Mouse (Mus musculus) cerebellum, postnatal 4 days (tissue): ENCODE data around the gene Acox3.
"Not testable (repeated sequence)": the region's sequence is repeated elsewhere in the genome, so short reads cannot be mapped to it uniquely, and the experiment has no call there.

Experiments used
- DNase-seq, 2 experiments: peaks; one replicate each; pipeline ENCODE4 v3.0.0; 2022; ENCODE audit warnings: low spot score in 2 of 2, mixed read lengths in 1 of 2

The Acox3 gene

DNA sequence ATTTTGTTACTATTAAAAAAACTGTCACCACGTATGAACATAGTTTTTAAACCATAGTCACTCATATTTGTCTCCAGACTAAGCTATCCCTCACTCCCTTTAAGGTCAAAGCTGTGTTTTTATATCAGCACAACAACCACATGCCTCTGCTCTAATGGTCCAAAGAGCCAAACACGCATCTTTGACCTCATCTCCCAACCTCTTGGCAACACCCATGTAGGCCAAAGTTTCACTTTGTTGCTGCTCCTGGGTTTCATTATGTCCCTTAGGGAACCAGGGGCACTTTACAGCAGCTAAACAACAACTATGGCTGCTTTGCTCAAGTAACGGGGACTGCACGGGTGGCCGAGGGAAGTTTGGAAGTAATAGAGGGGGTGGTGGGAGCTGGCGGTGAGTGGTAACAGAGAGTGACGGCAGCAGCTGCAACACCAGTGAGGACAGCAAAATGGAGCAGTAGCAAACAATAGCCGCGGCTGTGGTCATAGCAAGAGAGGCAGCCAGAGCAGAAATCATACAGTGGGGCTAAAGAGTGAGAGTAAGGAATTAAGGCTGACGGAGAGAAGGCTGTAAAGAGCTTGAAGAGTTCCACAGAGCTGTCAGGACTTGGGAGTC lies 6.3 kb upstream of the Acox3 start:
- no peak for DNase-seq

DNA sequence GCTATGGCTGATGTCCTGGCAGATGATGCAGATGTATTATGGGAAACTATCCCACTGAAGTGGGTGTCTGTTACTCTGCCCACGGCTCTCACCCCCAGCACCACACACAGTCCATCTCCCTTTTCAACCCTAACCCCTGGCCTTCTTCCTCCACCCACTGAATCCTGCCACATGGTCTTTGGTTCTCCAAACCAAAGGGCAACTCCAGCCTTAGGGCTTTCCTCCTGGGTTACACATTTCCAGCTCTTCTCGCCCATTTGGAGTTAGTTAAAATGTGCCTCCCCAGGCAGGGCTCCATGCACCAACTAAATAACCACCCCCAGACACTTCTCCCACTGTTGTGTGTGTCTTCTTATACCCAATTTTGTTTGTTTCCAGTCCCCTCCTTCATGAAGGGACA lies 4.4 kb upstream of the Acox3 start:
- no peak for DNase-seq

- DNase-seq: no peak
These were observed 3.5 kb upstream of the Acox3 start for GRCm38 (mm10) chr5:35579247-35579893.

- DNase-seq: no peak
These were observed 2.5 kb upstream of the Acox3 start for GRCm38 (mm10) chr5:35580156-35580922.

DNA sequence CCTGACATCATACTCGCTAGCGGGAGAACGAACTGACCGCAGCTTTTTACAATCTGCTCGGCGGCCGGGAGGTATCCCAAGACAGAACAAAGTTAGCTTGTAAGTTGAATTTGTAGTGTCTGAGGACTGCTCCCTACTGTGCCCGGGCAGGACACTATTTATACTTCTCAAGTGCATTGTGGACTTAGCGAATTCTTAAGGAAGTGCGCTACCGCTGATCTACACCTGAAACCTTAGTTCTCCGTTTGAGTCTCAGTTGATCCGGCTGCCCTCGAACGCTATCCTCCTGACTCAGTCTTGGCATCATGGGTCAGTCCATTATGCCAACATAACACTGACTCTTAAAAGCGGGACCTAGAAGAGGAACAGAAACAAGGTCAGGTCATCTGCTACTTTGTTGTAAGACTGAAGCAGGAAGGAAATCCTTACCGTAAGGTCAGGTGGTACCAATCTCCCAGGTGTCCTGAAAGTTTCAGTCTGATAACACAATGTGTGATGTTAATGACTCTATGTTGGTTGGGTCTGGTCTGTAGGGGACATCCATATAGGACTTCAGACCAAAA lies 462 bp downstream of the Acox3 start:
- no peak for DNase-seq

DNA sequence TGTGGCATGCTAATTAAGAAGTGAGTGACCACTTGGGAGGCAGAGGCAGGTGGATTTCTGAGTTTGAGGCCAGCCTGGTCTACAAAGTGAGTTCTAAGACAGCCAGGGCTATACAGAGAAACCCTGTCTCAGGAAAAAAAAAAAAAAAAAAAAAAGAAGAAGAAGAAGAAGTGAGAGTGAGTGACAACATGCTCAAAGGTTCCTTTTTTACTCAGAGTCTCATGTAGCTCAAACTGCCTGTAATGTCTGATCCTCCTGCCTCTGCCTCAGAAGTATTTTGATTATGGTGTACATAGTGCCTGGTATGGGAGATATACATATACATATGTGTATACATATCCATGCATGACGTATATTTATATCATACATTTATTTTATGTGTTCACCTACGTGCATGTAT lies 1.4 kb downstream of the Acox3 start:
- DNase-seq: not testable (repeated sequence)

DNA sequence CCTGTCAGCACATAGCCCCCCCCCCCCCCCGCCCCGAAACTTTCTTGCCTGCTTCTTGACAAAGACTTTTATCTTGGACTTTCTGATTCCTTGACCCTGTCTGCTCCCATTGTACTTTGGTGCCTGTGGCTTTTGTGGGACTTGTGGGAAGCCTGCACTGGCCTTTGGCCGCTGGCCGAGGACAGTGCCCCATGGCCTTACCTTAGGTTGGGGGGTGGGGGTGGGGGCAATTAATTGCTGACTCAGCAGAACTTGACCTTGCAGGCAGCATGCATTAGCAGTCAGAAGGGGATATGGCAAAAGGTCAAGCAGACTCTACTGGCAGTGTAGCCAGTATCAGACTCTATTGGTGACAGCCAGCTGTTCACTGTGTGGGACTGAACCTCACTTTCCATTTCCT lies 8.7 kb downstream of the Acox3 start:
- DNase-seq: no peak

DNA sequence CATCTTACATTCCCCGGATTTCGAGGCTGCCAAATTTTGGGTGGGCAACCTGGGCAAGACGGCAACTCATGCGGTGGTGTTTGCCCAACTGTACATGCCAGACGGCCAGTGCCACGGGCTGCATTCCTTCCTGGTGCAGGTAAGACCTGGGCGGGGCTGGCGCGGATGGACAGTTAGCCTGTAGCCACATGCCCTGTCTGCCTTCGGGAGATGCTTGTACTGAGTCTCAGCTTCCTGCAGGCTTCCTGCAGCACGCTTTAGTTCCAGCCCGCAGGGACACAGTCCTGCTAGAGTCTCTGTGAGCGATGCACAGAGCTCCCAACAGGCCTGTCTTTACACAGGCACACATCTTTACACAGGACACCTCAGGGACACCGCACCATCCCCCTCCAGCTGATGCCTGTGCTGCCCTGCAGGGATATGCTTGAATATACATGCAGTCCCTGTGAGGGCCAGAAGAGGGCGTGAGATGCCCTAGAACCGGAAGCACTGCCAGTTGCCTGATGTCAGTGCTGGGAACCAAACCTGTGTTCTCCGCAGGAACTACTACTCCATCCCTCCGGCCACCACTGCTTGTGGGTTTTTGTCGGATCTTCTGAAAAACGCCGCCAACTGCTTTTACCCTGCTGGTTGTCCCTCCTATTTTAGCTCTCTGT lies 9.4 kb downstream of the Acox3 start:
- no peak for DNase-seq

- DNase-seq: no peak
These were observed 10.0 kb downstream of the Acox3 start for GRCm38 (mm10) chr5:35592824-35593223.

DNA sequence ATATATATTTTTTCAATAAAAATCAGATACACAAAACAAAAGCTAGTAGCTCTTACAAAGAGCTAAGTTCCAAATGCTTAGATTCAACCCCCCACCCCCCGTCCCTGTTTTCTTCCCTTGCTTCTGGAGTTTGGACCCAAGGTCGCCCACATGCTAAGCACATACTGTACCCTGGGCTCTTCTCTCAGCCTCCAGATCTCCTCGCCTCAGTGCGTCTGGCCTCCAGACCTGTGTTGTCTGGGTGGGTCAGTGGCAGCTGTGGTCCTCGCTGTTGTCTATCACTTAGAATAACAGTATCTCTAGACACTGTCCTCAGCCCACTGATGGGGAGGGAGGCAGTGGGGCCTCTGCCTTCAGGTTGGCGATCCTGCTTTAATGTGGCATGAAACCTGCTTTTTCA lies 10.4 kb downstream of the Acox3 start:
- DNase-seq: no peak

DNA sequence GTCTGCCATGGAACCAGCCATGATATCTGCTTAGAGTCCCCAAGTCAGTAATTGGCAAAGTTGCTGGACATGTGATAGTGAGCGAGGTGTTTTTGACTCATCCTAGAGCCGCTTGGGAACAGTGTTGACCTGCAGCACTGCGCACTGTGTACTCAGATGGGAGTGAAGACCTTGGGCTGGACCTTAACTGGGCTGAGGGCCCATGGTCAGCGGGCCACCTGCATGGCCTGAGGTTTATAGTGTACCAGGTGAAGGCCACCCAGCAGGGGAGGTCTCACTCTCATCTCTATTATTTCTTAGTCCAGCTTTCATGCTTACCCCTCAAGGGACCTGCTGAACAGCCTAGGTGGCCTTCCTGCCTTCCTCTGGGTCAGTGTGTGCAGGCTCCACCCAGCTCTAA lies 11.9 kb downstream of the Acox3 start:
- DNase-seq: no peak

GRCm38 (mm10) chr5:35595706-35596105 lies 12.9 kb downstream of the Acox3 start:
- peak; percentile 57 to 80 for DNase-seq

DNA sequence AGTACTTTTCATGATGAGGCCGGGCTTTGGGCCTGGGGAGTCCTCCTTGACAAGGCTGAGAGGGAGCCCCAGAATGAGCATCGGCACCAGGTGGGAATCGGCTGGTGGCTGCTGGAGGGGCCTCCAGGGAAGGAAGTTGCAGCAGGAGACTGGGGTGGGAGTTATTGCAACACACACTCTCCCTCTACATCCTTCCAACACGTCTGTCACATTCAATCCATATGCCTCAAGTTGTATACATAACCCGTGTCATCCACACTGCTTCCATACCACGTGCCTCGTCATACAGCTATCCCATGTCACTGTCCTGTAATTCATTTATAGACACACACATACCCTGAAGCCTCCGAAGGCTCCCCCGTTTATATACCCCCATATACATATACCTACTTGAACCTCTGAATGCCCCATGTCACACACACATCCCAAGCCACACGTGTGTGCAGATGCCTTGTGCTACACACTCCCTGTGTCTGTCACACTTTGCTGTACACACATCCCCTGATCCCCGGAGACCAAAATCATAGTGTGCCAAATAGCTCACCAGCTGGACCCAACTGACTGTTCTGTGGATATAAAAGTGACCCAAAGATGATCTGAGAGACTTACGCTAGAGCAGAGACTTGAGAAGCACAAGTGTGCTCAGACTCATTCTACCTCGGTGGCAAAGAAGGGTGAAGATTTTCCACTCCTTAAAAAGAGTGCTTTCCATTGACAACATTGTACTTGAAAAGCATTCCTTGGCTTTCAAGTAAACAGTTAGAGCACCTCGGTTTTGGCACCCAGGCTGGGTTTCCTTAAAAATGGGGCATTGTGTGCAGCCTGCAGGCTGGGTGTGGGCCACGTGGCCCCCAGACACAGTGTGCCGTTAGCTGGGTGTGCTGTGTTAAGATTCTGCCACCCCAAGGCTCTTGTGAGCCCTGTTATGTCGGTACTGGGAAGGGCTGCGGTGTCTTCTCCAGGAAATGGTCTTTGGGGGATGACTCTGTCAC lies 13.6 kb downstream of the Acox3 start:
- DNase-seq: no peak

DNA sequence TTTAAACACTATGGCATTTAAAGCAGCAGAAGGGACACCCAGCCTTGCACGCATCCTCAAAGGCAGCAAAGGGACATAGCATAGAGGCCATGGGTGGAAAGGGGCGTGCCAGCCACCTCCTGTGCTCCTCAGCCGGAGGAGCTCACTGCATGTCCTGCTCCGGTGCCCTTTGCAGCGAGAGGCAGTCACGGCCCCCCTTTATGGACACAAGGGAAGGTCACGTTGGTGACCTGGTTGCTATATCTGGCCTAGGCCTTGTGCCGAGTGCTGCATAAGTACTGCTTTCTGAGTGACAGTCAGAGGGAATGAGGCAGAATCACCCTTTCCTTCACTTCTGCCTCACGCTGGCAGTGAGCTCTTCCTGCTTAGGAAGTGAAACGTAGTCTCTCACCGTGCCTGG lies 17.4 kb downstream of the Acox3 start:
- no peak for DNase-seq

DNA sequence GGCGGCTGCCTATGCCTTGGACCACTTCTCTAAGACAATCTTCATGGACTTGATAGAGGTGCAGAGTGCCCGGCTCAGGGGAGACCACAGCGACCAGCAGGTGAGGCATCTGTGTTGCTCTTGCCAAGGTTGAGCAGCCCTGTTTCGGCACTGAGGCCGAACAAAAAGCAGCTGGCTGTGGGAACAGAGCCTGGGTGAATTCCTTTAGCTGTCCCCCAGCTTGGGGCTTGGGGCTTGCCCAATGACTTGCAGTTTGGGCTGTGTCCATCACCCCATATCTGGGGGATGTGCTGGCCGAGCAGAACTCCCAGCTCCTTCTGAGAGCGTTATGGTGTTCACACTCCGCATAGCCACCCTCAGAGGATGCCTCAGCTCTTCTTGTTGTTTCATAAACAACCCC lies 18.7 kb downstream of the Acox3 start:
- DNase-seq: no peak

GRCm38 (mm10) chr5:35605355-35605754 lies 22.5 kb downstream of the Acox3 start:
- no peak for DNase-seq

DNA sequence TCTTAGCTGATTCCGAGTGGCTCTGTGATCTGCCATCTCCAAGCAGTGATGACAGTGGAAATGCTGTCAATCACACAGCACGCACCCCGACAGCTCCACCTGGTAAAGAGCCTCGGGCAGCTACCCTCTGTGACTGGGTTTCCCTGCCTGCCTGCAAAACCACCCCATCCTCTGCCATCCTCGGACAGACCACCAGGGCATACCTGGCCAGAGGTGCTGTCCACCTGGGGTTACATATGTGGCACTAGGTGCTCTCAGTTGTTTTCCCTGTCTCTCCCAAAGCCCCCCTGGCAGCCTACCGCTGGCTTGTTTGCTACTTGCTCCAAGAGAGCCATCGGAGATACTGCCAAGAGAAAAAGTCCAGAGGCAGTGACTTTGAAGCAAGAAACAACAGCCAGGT lies 24.0 kb downstream of the Acox3 start:
- DNase-seq: no peak

DNA sequence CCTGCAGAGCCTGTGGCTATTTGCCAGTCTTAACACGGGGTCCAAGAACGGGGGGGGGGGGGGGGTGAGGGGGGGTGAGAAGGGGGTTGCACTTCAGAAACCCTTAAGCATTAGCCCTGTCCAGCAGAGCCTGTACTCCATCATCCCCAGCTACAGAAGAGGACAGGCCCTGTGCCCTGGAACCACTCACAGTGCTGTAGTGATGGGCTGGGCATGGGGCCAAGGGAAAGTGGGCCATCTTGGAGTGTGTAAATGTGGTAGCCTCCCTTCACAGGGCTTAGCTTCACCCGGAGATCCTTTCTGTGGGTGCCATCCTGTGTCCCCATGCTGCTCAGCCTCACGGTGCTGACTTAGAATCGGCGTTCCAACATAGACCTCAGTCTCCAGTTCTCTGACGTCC lies 24.9 kb downstream of the Acox3 start:
- DNase-seq: peak in 1 of 2 experiments; percentile 38

- DNase-seq: no peak
These were observed 25.7 kb downstream of the Acox3 start for GRCm38 (mm10) chr5:35608559-35608958.

- peak in 1 of 2 experiments; percentile 22 for DNase-seq
These were observed 26.5 kb downstream of the Acox3 start for GRCm38 (mm10) chr5:35609381-35609780.

DNA sequence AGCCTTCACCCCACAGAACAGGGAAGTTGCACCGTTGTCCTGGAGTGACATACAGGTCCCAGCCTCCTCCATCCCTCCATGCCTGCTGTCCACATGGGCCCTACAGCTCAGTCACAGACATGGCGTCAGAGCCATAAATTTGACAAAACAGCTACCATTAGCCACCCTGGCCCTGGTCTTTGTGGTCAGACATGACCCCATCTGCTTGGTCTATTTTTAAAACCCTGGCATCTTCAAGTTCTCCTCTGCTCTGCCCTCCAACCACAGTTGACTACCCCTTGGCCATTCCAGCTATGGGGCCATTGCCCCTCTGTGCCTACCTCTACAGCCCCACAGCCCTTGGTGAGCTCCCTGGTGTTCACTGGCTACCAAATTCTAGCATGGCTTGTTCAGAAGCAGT lies 27.1 kb downstream of the Acox3 start:
- no peak for DNase-seq
